Mouse (Mus musculus): ENCODE results near the gene Mfsd11.

DNA sequence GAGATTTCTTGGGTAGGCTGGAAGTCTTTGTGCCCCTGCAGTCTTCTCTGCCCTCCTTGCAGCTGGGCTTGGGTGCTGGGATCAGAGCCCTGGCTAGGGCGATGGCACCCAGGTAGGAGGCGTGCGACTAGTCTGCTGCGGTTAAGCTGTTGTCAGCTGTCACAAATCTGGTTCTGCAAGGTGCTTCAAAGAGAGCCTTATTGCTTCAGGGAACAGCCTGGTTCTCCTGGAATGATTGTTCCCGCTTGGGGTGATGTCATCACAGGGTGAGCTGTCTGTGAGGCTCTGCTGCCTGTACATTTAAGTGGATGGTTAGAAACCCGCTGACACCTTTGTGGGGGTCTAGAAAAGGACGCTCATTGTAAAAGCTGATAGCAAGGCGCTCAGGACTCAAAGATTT is 17.0 kb downstream of the Mfsd11 start:
- TF ChIP-seq CTCF (IDR thresholded peaks at IDR 0.05; ENCODE audit: low read depth) = no peak
- no peak for TF ChIP-seq EP300 (IDR thresholded peaks at IDR 0.05; ENCODE audit: low read depth)

All from liver, postnatal 0 days (tissue).